Mouse (Mus musculus) cerebellum, postnatal 10 days (tissue): ENCODE data around the gene Selp.

Experiments
- DNase-seq, 2 experiments: peaks; one replicate each; pipeline ENCODE4 v3.0.0; 2021; ENCODE audit warnings: mixed read lengths in 2 of 2

Selp gene

DNA sequence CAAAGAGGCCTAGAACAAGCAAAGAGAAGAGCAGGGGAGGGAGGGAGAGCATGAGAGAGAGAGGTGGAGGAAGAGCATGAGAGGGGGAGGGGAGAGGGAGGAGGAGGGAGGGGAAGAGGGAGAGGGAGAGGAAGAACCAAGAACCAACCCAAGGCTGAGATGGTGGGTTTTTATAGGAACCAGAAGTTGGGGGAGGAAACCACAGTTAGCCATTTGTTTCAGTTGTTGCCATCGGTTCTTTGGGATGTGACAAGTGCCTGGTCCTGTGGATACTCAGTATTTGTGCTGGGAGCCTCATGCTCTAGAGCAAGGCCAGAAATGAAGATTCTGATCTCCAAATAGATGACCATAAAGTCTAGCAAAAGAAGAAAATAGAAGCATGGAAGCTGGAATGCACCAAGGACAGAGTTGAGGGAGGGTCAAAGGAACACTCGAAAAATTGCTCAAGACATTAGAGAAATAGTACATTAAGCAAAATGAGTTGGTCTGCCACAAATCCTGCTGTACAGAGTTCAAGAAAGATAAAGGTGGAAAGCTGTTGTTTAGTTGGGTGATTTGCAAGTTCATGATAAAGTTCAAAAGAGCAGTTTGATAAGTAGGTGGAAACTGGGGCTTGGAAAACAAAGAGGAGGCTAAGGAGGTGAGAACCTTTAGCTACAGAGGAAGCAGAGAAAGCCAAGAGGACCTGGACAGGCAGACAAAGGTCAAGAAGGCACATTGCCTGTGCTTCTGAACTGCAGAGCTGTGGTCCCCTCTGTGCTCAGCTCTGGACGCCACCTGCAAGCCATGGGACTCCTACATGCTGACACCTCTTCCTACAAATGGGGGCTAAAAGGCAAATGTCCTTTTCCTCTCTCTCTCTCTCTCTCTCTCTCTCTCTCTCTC lies 5.1 kb downstream of the Selp start:
- DNase-seq: no peak

- no peak for DNase-seq
Measured at GRCm38 (mm10) chr1:164120777-164121158, 5.7 kb downstream of the Selp start.

DNA sequence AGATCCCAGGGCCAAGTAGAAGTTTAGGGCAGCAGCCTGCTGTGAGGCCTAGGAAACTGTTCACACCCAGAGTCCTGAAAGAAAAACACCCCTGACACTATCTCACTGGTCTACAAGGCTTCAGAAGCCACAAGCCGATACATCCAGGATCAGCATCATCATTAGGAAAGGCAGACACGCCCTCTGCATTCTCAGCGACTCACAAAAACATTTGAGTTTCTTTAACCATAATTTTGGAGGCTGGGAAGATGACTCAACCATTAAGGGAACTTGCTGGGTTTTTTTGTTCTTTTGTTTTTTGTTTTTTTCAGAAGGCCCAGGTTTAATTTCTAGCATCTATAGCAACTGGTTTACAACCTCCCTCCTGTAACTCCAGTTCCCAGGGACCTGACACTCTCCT lies 8.8 kb downstream of the Selp start:
- DNase-seq: no peak

- no peak for DNase-seq
Measured at GRCm38 (mm10) chr1:164130013-164130412, 14.9 kb downstream of the Selp start.

DNA sequence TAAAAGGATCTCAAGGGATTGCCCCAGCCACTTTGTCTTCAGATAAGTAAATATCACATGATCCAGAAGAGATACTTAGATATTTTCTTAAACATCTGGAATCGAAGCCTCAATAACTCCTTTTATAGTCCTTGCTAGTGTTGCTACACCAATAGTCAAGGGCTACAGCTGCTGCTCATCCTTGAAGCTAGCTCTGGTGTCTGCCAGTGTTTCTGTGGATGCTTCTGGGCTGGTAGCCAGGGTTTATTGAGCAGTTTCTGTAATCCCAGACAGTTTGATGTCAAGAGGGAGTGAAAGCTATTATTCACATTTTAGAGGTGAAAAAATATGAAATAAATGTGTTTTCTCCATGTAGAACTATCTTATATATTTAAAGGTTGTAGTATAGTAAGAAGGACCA lies 17.5 kb downstream of the Selp start:
- DNase-seq: no peak

DNA sequence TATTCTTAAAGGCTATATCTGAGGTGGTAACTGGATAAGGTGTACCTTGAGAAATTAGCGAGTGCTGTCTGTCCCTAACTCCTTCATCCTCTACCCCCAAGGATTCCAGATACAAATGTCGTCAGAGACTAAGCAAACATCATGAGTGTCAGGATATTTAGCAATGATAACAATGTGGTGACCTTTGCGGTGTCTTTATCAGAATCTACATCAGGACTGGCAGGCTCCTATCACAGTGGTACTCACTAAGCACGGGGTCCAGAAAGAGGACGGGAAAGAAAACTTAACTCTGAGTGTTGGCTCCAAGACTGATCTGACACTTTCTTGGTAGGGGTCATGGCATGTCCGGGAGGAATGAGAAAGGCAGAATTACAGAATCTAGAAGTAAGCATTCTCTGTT lies 19.0 kb downstream of the Selp start:
- no peak for DNase-seq

- no peak for DNase-seq
Measured at GRCm38 (mm10) chr1:164135360-164135759, 20.3 kb downstream of the Selp start.

DNA sequence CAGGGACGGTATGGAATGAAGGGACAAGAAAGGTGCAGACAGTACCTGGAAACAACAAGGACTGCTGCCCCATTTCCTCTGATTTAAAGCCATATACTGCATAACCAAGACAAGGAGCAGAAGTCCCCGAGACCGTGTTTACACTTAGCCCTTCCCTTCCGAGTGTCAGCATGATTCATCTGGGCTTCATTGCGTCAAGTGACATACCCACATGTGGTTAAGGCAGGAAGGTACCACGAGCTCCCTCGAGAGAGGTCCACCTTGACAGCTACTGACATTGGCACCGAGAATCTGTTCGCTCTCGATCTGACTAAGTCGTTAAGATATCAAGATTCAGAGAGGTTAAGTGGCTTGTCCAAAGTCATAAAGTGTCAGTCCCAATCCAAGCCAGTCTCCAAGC lies 20.9 kb downstream of the Selp start:
- no peak for DNase-seq

DNA sequence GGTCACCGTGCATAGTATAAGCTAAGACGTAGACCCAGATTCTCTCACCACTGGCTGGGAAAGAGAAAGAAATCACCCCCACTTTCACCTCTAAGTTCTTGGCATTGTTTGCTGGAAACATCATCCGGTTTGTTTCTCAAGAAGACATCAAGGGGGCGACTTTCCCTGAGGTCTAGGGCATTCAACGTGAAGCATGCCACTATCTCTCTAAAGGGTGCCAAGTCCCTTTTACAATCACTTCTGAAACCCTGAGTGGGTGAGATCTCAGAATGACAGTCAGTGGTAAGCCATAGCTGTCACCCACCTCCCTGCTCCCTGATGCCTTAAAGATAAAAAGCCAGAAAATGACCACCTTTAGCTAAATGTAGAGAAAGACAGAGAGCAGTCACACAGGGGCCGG lies 21.6 kb downstream of the Selp start:
- no peak for DNase-seq

GRCm38 (mm10) chr1:164138365-164139130 lies 23.5 kb downstream of the Selp start:
- DNase-seq: peak; percentile 89

GRCm38 (mm10) chr1:164139464-164139863 lies 24.4 kb downstream of the Selp start:
- DNase-seq: no peak

DNA sequence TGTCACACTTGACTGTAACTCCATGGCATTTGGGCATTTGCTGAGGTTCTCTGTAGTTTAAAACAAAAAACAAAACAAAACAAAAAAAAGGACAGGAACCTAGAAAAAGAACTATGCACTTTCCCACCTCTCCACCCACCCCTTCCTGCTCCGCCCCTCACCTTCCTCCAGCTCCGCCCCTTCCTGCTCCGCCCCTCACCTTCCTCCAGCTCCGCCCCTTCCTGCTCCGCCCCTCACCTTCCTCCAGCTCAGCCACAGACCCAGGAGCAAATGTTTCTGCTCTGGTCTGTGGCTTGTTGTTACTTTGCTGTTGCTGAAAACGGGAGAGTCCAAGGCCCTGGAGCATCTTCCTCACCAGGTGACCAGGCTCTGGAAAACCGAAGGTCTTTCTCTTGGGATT lies 34.0 kb downstream of the Selp start:
- DNase-seq: no peak

GRCm38 (mm10) chr1:164151387-164152088 lies 36.5 kb downstream of the Selp start, which contains the start of gene F5:
TSS of gene F5 (plus strand) at chr1:164151838.
- no peak for DNase-seq

- no peak for DNase-seq
Measured at GRCm38 (mm10) chr1:164152836-164153235, 37.8 kb downstream of the Selp start.

DNA sequence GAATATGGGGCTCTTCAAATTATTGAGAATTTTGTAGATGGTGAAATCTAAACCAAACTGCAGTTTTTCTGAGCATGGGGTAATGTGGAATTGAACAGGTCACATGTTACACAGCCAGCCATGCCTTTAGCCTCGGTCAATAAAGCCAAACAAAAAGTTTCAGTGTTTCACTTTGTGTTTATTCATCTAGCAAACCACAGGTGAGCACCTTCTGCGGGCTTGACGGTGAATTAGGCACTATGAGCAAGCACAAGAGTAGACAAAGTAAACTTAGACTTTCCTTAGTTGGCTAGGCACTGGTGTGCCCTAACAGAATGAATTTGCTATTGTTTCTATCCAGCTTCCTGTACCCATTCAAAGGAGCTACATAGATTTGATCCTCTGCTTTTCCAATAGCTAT lies 39.9 kb downstream of the Selp start:
- no peak for DNase-seq

GRCm38 (mm10) chr1:164158571-164158970 lies 43.5 kb downstream of the Selp start:
- no peak for DNase-seq

- no peak for DNase-seq
Measured at GRCm38 (mm10) chr1:164159781-164160180, 44.7 kb downstream of the Selp start.

GRCm38 (mm10) chr1:164162745-164163144 lies 47.7 kb downstream of the Selp start:
- no peak for DNase-seq

DNA sequence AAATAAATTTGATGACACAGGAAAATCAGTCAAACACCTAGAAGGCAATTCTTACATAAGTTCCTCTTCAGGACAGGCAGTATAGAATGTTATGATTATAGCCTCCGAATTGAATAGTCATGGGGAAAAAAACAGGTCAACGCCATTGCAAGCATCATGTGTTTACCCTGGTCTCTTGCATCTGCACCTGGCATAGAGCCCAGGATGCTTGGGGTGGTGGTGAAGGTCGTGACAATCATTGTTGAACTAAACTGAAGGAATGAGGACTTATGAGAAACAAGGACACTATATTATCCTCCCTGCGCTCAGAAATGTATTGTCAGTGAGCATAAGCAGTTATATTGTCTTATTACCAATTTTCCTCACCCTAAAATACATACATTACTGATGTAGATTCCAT lies 53.8 kb downstream of the Selp start:
- no peak for DNase-seq

GRCm38 (mm10) chr1:164170434-164170833 lies 55.4 kb downstream of the Selp start:
- no peak for DNase-seq

DNA sequence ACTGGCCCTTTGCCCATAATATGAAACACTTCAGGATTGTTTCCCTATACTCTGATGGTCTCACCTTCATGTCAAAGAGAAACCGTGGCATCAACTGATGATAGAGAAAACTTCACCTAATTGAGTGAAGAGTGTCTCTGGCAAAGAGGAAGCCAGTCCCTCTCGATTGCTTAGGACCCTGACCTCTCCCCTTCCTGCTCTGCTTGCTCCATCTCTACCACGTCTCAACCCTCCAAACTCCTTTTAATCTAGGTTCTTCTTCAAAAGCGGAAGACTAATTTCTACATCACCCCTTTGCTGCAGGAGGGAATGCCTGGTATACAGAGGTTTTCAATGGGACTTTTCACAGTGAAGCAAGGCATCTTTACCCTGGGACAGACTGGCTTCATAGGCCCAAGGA lies 58.1 kb downstream of the Selp start:
- no peak for DNase-seq

GRCm38 (mm10) chr1:164176856-164177255 lies 61.8 kb downstream of the Selp start:
- DNase-seq: no peak

- DNase-seq: no peak
Measured at GRCm38 (mm10) chr1:164178429-164178828, 63.4 kb downstream of the Selp start.
